Mouse (Mus musculus) G1E (cell line): ENCODE data around the gene 9930021J03Rik. TPM values are rescaled to one million over a fixed set of nuclear protein-coding genes. Genes with fewer than 3 reads are reported as not detected.

ENCODE experiments used
- ATAC-seq: 2 replicates; pipeline ENCODE4 v1.8.0; 2016; ENCODE audit warnings: mild to moderate bottlenecking; ENCODE audit not compliant: insufficient number of reproducible peaks, poor library complexity, low FRiP score, severe bottlenecking; ENCODE audit errors: extremely low read depth
- DNase-seq: peaks from one replicate; pipeline ENCODE4 v3.0.0; 2012; ENCODE audit warnings: low spot score
- H3K27me3 ChIP-seq: 2 replicates; pipeline ENCODE4 v1.6.1; 2012; ENCODE audit warnings: mild to moderate bottlenecking, low read length, inconsistent platforms; ENCODE audit not compliant: insufficient read depth
- H3K36me3 ChIP-seq: replicated peaks from 2 replicates; pipeline ENCODE3; 2012; ENCODE audit warnings: mild to moderate bottlenecking, inconsistent platforms
- H3K4me1 ChIP-seq: 2 replicates; pipeline ENCODE4 v1.6.1; 2012; ENCODE audit warnings: low read depth, low read length, inconsistent platforms, mixed read lengths; ENCODE audit not compliant: insufficient read depth
- H3K4me3 ChIP-seq: 2 replicates; pipeline ENCODE4 v1.5.1; 2012; ENCODE audit warnings: low read depth, mild to moderate bottlenecking, inconsistent platforms, low read length, moderate library complexity, mixed read lengths
- H3K9me3 ChIP-seq: replicated peaks from 2 replicates; pipeline ENCODE4 v1.6.1; 2012; ENCODE audit warnings: inconsistent platforms
- CTCF ChIP-seq: IDR thresholded peaks from 2 replicates; pipeline ENCODE4 v1.5.1; 2012; ENCODE audit warnings: low read depth, low read length, inconsistent platforms, mixed read lengths
- GATA1 ChIP-seq: IDR thresholded peaks from 2 replicates; pipeline ENCODE4 v1.6.1; 2012; ENCODE audit warnings: borderline replicate concordance, low read length, inconsistent platforms, mixed read lengths
- GATA2 ChIP-seq: IDR thresholded peaks from 2 replicates; pipeline ENCODE4 v1.6.1; 2012; ENCODE audit warnings: low read depth, low read length, inconsistent platforms, borderline replicate concordance
- POLR2AphosphoS5 ChIP-seq: IDR thresholded peaks from 2 replicates; pipeline ENCODE4 v1.6.1; 2012; ENCODE audit warnings: low read depth, low read length, inconsistent platforms; ENCODE audit not compliant: insufficient replicate concordance
- TAL1 ChIP-seq: conservative IDR thresholded peaks from 2 replicates; pipeline ENCODE4 v1.6.1; 2012; ENCODE audit warnings: low read depth, low read length, inconsistent platforms, mixed read lengths
- polyA plus RNA-seq: library from polyadenylated mRNA; stranded (reverse); fragments of >175 nt; gene quantifications from 2 replicates; pipeline ENCODE4 v1.2.3, GENCODE M21; 2012
- total RNA-seq, 2 experiments: library from RNA; stranded (forward) in 1 of 2; stranded (reverse) in 1 of 2; fragments of 200-1000 nt in 1 of 2; fragments of >200 nt in 1 of 2; fragmentation: Nextera tagmentation in 1 of 2; gene quantifications; 2 replicates each; pipeline ENCODE4 v1.2.3; 2014 to 2017

9930021J03Rik gene
- total and polyA plus RNA-seq, 3 experiments, result 2.1 to 47.5 (median 15.1) TPM

- H3K27me3 ChIP-seq, result 0 out of 2 replicates have a peak, but pooled peaks cover 9% of the 10 kb centered on the region
- 0 out of 2 replicates have a peak, but pooled peaks cover 4% of the 10 kb centered on the region for H3K4me1 ChIP-seq
- TF ChIP-seq POLR2AphosphoS5 (no peak), TAL1 (no peak), GATA1 (no peak), CTCF (no peak), GATA2 (no peak)
- H3K36me3 ChIP-seq, result no peaks in the 10 kb centered on the region
- no peak for DNase-seq
- ATAC-seq, result no peak
- no peaks in the 10 kb centered on the region for H3K9me3 ChIP-seq
- H3K4me3 ChIP-seq, result no peak overlapping the region
Observed at GRCm38 (mm10) chr19:29830911-29831310, 25.1 kb upstream of the 9930021J03Rik start.

DNA sequence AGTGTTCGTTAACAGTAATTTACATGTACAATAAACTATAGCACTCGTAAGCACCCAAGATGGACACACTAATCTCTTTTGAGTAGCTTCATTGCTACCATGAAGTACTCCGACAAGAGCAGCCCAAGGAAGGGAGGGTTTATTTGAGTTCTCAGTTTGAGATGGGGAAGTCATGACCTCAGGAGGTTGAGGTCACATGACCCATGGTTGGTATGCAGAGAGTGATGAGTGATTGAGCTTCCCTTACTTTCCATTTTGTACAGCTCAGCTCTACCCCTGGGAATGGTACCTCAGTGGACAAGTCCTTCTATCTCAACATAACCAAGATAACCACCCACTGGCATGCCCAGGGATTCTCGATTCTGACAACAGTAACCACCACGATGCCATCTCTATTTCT, 22.8 kb upstream of the 9930021J03Rik start:
- H3K36me3 ChIP-seq, result no peaks in the 10 kb centered on the region
- 0 out of 2 replicates have a peak, but pooled peaks cover 8% of the 10 kb centered on the region for H3K27me3 ChIP-seq
- no peak for DNase-seq
- H3K4me3 ChIP-seq, result no peak overlapping the region
- TF ChIP-seq CTCF (no peak), POLR2AphosphoS5 (no peak), GATA1 (no peak), GATA2 (no peak), TAL1 (no peak)
- no peak for ATAC-seq
- H3K9me3 ChIP-seq, result no peaks in the 10 kb centered on the region
- H3K4me1 ChIP-seq, result peaks cover 11% of the 10 kb centered on the region; the same call in 1 of the 2 replicates

- DNase-seq (no peak), ATAC-seq (no peak)
- Histone ChIP-seq H3K4me1 (peaks cover 13% of the 10 kb centered on the region; the same call in 1 of the 2 replicates), H3K27me3 (0 out of 2 replicates have a peak, but pooled peaks cover 8% of the 10 kb centered on the region), H3K36me3 (no peaks in the 10 kb centered on the region), H3K9me3 (no peaks in the 10 kb centered on the region), H3K4me3 (no peak overlapping the region)
- no peak for TF ChIP-seq POLR2AphosphoS5
- no peak for TF ChIP-seq GATA2
- no peak for TF ChIP-seq GATA1
- no peak for TF ChIP-seq CTCF
Observed at GRCm38 (mm10) chr19:29826686-29827085, 20.9 kb upstream of the 9930021J03Rik start.

DNA sequence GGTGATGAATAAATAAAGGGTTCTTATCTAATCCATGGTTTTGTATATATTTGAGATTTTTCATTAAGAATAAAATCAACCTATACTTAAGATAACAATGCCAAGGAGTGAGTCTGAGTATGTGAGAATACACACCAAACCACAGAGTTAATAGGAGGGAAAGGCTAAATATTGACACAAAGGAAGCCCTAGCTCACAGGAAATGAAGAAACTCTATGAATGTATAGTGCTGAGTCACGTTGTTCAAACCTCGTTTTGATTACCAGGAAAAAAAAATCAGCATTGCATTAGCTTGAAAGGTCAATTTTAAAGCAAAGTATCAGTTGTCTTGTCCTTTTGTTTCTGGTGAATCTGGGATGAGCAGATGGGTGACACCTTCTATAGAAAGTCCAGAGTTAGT, 19.2 kb upstream of the 9930021J03Rik start:
- no peak for TF ChIP-seq POLR2AphosphoS5
- TF ChIP-seq TAL1, result no peak
- no peak for TF ChIP-seq GATA2
- TF ChIP-seq GATA1, result no peak
- no peak for TF ChIP-seq CTCF
- Histone ChIP-seq H3K27me3 (0 out of 2 replicates have a peak, but pooled peaks cover 8% of the 10 kb centered on the region), H3K4me3 (no peak overlapping the region), H3K36me3 (no peaks in the 10 kb centered on the region), H3K9me3 (no peaks in the 10 kb centered on the region), H3K4me1 (peaks cover 11% of the 10 kb centered on the region; the same call in 1 of the 2 replicates)
- ATAC-seq (no peak), DNase-seq (no peak)

- ATAC-seq (no peak), DNase-seq (peak; percentile 14)
- no peak overlapping the region for H3K4me3 ChIP-seq
- no peaks in the 10 kb centered on the region for H3K9me3 ChIP-seq
- TF ChIP-seq GATA2 (no peak), CTCF (no peak), POLR2AphosphoS5 (no peak), GATA1 (no peak), TAL1 (no peak)
- H3K27me3 ChIP-seq, result peaks cover 9% of the 10 kb centered on the region; the same call in 1 of the 2 replicates
- no peaks in the 10 kb centered on the region for H3K36me3 ChIP-seq
- H3K4me1 ChIP-seq, result peaks cover 11% of the 10 kb centered on the region; the same call in 1 of the 2 replicates
Observed at GRCm38 (mm10) chr19:29824034-29824700, 18.4 kb upstream of the 9930021J03Rik start.

- Histone ChIP-seq H3K27me3 (peaks cover 11% of the 10 kb centered on the region; the same call in 1 of the 2 replicates), H3K4me3 (no peak overlapping the region), H3K36me3 (no peaks in the 10 kb centered on the region), H3K4me1 (peaks cover 10% of the 10 kb centered on the region; the same call in 1 of the 2 replicates), H3K9me3 (no peaks in the 10 kb centered on the region)
- no peak for DNase-seq
- TF ChIP-seq GATA2 (no peak), CTCF (no peak), POLR2AphosphoS5 (no peak)
- no peak for ATAC-seq
Observed at GRCm38 (mm10) chr19:29823456-29824010, 17.7 kb upstream of the 9930021J03Rik start.
